Mouse (Mus musculus): ENCODE data around the gene Ppef1.

Gene Ppef1

DNA sequence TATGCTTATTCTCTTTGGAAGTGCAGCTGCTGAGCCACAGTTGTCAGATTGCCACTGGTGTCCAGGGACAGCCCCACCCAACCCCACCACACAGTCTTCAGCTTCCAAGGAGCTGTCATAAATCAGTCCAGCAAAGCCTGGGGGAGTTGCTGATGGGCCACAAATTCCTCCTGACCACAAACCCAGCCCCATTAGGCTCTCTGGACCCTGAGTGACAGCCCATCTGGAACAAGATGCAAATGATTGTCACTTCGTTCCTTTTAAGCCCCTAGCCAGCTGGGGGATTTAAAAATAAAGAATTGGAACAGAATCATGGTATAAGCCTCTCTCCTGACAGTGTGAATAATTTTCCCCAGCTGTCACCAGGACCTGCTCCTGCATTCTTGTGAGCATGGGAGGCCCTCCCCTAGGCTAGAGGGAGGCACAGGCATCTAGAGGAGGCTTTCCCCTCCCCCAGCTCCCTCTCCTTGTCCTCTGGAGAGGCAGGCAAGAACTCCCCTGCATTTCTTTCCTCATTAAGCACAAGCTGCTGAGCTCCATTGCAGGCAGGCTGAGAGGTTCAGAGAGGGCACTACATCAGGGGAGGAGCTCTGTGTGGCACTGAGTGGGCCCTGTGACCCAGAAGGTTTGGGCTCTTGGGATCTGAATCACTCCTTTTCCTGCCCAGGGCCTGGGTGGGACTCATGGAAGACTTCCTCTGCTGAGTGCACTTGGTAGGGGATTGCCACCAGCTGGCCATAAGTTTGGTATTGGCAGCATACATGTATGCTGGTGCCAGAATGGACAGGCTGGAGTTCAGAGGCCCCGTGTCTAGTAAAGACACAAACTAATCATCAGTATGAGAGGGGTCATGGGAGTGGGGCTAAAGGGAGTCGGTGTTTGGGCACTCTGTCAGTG, 136.8 kb downstream of the Ppef1 start:
- DNase-seq (ENCODE audit: extremely low read depth, insufficient read length, low spot score), result peak; percentile 71

DNA sequence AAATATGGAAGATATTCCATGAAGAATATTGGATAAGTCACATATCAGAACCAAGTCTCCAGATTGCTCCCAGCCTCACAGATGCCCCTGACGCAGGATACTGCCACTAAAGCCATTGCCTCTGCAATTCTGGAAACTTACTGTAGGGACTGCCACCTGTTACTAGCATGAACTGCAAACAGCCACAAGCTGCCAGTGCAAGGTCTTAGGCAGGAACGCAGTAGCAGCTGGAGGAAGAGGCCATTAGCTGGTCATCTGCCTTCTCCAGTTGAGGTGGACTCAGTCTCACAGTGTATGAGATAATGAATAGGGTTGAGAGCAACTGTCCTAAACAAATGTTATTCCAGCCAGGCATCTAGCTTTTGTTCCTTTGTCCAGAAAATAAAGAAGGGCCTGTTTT, 137.5 kb downstream of the Ppef1 start:
- DNase-seq (ENCODE audit: extremely low read depth, insufficient read length, low spot score), result no peak

DNA sequence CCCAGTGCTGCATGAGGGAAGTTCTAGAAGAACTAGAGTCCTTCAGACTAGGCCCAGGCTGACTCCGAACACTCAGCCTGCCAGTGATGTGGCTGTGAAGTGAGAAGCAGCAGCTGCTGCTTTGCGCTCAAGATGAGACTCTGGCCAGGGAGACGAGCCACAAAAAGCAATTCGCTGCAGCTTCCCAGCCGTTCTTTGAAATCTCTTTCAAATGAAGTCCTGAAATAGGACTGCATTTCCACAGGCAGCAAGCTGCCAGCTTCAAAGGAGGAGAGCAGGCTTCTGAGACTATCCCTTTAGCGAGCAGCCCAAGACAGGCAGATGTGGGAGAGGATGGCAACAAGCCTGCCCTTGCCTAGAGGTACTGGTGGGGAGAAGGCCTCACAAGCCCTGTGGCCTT, 142.6 kb downstream of the Ppef1 start:
- no peak for DNase-seq (ENCODE audit: extremely low read depth, insufficient read length, low spot score)

DNA sequence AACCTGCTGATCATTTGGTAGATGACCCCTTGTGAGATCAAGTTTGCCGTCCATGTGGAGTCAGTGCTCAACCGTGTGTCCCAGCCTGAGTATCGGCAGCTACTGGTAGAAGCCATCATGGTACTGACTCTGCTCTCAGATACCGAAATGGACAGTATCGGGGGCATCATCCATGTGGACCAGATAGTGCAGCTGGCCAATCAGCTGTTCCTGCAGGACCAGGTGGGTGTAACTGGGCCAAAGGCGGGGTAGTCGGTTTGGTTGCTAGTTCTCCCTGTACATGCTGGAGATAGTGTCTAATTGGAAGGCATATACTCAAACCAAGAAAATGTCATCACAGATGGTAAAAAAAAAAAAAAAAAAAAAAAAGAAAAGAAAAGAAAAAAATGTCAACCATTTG, 145.4 kb downstream of the Ppef1 start:
- DNase-seq (ENCODE audit: extremely low read depth, insufficient read length, low spot score), result no peak

DNA sequence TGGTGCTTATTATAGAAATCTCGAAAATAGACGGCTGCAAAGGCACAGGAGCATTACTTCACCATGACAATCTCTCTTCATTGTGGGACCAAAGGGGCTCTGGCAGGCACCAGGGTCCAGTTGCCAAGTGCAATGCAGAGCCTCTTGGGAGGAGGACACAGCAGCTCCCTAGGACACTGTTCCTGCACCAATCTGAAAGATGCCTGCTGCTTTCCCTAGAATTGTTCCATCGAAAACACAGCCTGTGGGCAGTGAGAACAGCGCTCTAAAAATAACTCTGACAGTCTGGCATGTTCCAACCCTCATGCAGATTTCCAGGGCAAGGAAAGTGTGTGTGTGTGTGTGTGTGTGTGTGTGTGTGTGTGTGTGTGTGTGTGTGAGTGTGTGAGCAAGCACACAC, 147.0 kb downstream of the Ppef1 start:
- no peak for DNase-seq (ENCODE audit: extremely low read depth, insufficient read length, low spot score)

DNA sequence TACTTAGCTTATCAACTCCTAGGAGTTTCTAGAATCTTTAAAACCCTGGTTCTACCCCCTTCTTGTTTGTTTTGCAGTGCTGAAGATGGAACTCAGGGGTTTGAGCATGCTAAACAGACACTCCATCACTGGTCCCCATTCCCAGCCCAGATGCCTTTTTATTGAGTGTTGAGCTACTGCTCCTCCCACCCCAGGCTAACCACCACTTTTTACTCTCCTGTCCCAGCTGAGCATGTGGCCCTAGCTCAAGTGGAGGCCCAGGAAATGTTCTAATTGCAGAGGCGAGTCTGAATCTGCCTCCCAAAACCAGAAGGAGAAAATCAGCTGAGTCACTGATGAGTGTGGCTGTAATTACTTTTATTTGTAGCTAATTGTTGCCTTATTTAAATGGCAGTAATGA, 150.5 kb downstream of the Ppef1 start:
- DNase-seq (ENCODE audit: extremely low read depth, insufficient read length, low spot score), result no peak

DNA sequence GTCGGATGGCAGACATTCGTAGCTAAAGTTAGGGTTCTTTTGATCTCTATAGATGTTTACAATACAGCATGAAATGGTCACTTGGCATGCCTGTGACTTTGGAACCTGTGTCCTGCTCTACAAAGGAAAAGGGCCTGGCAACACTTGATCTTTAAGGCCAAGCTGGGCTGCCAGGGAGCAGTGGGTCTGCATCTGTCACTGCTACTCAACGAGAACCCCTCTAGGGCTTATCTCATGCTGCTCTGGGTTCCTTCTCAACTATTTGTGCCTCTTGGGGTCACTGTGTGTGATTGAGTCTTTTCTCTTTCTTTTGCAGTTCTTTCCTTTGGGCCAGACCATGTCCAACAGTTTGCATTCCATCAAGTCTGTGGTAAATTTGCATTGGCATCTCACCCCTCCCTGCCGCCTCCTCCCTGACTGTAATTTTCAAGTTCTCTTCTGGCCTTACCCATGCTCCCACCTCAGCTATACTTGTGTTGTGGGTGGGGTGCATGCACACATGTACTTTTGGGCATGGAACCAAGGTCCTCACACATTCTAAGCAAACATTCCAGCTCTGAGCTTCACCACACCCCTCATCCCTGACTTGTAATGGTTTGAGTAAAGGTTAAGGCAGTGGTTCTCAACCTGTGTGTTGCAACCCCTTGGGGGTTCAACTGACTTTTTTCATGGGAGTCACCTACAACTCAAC, 151.3 kb downstream of the Ppef1 start:
- no peak for DNase-seq (ENCODE audit: extremely low read depth, insufficient read length, low spot score)

DNA sequence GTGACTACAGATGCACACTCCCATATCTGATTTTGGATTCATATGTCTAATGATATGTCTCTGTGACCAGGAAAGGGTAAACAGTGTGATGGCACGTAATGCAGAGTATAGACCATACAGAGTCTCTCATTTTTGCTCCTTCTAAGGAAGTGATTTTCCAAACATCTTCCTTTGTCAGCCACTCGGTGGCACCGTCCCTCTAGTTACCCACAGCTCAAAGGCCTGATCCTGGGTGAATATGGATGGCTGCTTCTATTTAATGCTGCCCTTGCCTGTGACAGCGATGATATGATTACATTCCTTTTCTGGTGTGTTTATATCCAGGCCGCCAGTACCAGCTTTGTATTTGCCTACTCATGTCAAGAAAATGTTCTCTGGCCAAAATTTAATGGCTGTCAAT, 152.0 kb downstream of the Ppef1 start:
- DNase-seq (ENCODE audit: extremely low read depth, insufficient read length, low spot score), result no peak
